Mouse (Mus musculus): Measurements from ENCODE around the gene Hoxa6. TPM values are rescaled to one million over a fixed set of nuclear protein-coding genes. Genes with fewer than 3 reads are reported as not detected.

Gene Hoxa6
- total and polyA plus RNA-seq, 3 experiments: 0.58 to 2.2 (median 2.1) TPM

GRCm38 (mm10) chr6:52233546-52234427 lies 25.3 kb upstream of the Hoxa6 start:
- Histone ChIP-seq H3K9me3 (replicated peaks; ENCODE audit: low read length) (peaks cover 58% of the 10 kb centered on the region), H3K9ac (ENCODE audit: insufficient read depth, low read depth) (no peak overlapping the region), H3K4me1 (ENCODE audit: control insufficient read depth in 1 of 2, insufficient read depth in 2 of 2) (no peaks in the 10 kb centered on the region), H3K27me3 (replicated peaks) (no peaks in the 10 kb centered on the region), H3K27ac (ENCODE audit: insufficient read depth, low read depth) (no peak overlapping the region), H3K4me3 (replicated peaks in 1 of 3; ENCODE audit: low read depth in 2 of 3, low read length in 2 of 3, poor library complexity in 1 of 3) (no peak overlapping the region), H3K79me2 (replicated peaks; ENCODE audit: control insufficient read depth, extremely low read depth, insufficient read depth, poor library complexity, severe bottlenecking) (no peaks in the 10 kb centered on the region), H3K4me2 (ENCODE audit: insufficient read depth, low read depth, poor library complexity, severe bottlenecking) (no peak overlapping the region), H3K36me3 (replicated peaks in 1 of 2; ENCODE audit: control insufficient read depth in 1 of 2, insufficient read depth in 1 of 2, low read length in 1 of 2) (peaks cover 11 to 74% of the 10 kb centered on the region in 2 experiments)
- in situ Hi-C loops (cut with MboI; ENCODE audit: low pct_ligation_motif_present, low pct_unique_long_range_greater_than_20kb, low sequenced_read_pairs) (no loop called here), dilution Hi-C loops (cut with MboI; ENCODE audit: extremely low pct_ligation_motif_present, extremely low pct_unique_long_range_greater_than_20kb, low sequenced_read_pairs) (no loop called here)
- no peak for DNase-seq (ENCODE audit: extremely low read depth)
- no peak for TF ChIP-seq MEF2A (IDR thresholded peaks at IDR 0.05; ENCODE audit: borderline replicate concordance, low read depth, low read length)
- TF ChIP-seq CHD1 (IDR thresholded peaks at IDR 0.05; ENCODE audit: low read depth, low read length): no peak
- no peak for TF ChIP-seq TCF12 (IDR thresholded peaks at IDR 0.05; ENCODE audit: low read depth, low read length)
- TF ChIP-seq BHLHE40 (IDR thresholded peaks at IDR 0.05; ENCODE audit: low read depth, low read length): no peak
- no peak for TF ChIP-seq MAZ (IDR thresholded peaks at IDR 0.05; ENCODE audit: low read depth, low read length)
- no peak for TF ChIP-seq ZMIZ1 (IDR thresholded peaks at IDR 0.05; ENCODE audit: low read depth, low read length)
- no peak for TF ChIP-seq CTCF (conservative IDR thresholded peaks at IDR 0.05 in 1 of 2, IDR thresholded peaks at IDR 0.05 in 1 of 2; ENCODE audit: low read depth in 2 of 2, low read length in 2 of 2)
- no peak for TF ChIP-seq UBTF (IDR thresholded peaks at IDR 0.05; ENCODE audit: low read depth, low read length)
- TF ChIP-seq ETS1 (conservative IDR thresholded peaks at IDR 0.05; ENCODE audit: low read depth, low read length): no peak
- no peak for TF ChIP-seq PAX5 (IDR thresholded peaks at IDR 0.05; ENCODE audit: low read length)
- no peak for TF ChIP-seq HCFC1 (IDR thresholded peaks at IDR 0.05; ENCODE audit: low read depth, low read length)
- TF ChIP-seq USF1 (IDR thresholded peaks at IDR 0.05; ENCODE audit: low read depth, low read length): no peak

GRCm38 (mm10) chr6:52232984-52233545 lies 24.5 kb upstream of the Hoxa6 start:
- dilution Hi-C loops (cut with MboI; ENCODE audit: extremely low pct_ligation_motif_present, extremely low pct_unique_long_range_greater_than_20kb, low sequenced_read_pairs) (no loop called here), in situ Hi-C loops (cut with MboI; ENCODE audit: low pct_ligation_motif_present, low pct_unique_long_range_greater_than_20kb, low sequenced_read_pairs) (no loop called here)
- Histone ChIP-seq H3K4me2 (ENCODE audit: insufficient read depth, low read depth, poor library complexity, severe bottlenecking) (no peak overlapping the region), H3K79me2 (replicated peaks; ENCODE audit: control insufficient read depth, extremely low read depth, insufficient read depth, poor library complexity, severe bottlenecking) (no peaks in the 10 kb centered on the region), H3K9ac (ENCODE audit: insufficient read depth, low read depth) (no peak overlapping the region), H3K27me3 (replicated peaks) (no peaks in the 10 kb centered on the region), H3K9me3 (replicated peaks; ENCODE audit: low read length) (peaks cover 58% of the 10 kb centered on the region), H3K4me1 (ENCODE audit: control insufficient read depth in 1 of 2, insufficient read depth in 2 of 2) (no peaks in the 10 kb centered on the region), H3K36me3 (replicated peaks in 1 of 2; ENCODE audit: control insufficient read depth in 1 of 2, insufficient read depth in 1 of 2, low read length in 1 of 2) (peaks cover 11 to 77% of the 10 kb centered on the region in 2 experiments), H3K4me3 (replicated peaks in 1 of 3; ENCODE audit: low read depth in 2 of 3, low read length in 2 of 3, poor library complexity in 1 of 3) (no peak overlapping the region), H3K27ac (ENCODE audit: insufficient read depth, low read depth) (no peak overlapping the region)
- TF ChIP-seq CHD2 (IDR thresholded peaks at IDR 0.05; ENCODE audit: low read length) (no peak), TBP (conservative IDR thresholded peaks at IDR 0.05; ENCODE audit: low read depth, low read length) (no peak), USF1 (IDR thresholded peaks at IDR 0.05; ENCODE audit: low read depth, low read length) (no peak), ZKSCAN1 (IDR thresholded peaks at IDR 0.05; ENCODE audit: borderline replicate concordance, low read depth, low read length) (no peak), IRF4 (IDR thresholded peaks at IDR 0.05; ENCODE audit: low read depth, low read length) (no peak), RAD21 (IDR thresholded peaks at IDR 0.05; ENCODE audit: low read depth, low read length) (no peak), MXI1 (IDR thresholded peaks at IDR 0.05; ENCODE audit: low read depth, low read length) (no peak), MAFK (IDR thresholded peaks at IDR 0.05; ENCODE audit: insufficient replicate concordance, low read length) (no peak), CTCF (conservative IDR thresholded peaks at IDR 0.05 in 1 of 2, IDR thresholded peaks at IDR 0.05 in 1 of 2; ENCODE audit: low read depth in 2 of 2, low read length in 2 of 2) (no peak), JUND (conservative IDR thresholded peaks at IDR 0.05; ENCODE audit: low read depth, low read length) (no peak), PAX5 (IDR thresholded peaks at IDR 0.05; ENCODE audit: low read length) (no peak), ETS1 (conservative IDR thresholded peaks at IDR 0.05; ENCODE audit: low read depth, low read length) (no peak), MEF2A (IDR thresholded peaks at IDR 0.05; ENCODE audit: borderline replicate concordance, low read depth, low read length) (no peak), ZMIZ1 (IDR thresholded peaks at IDR 0.05; ENCODE audit: low read depth, low read length) (no peak), E2F4 (IDR thresholded peaks at IDR 0.05; ENCODE audit: insufficient replicate concordance, low read depth, low read length) (no peak), TCF12 (IDR thresholded peaks at IDR 0.05; ENCODE audit: low read depth, low read length) (no peak), JUN (IDR thresholded peaks at IDR 0.05; ENCODE audit: insufficient read depth, low read depth, low read length) (no peak), HCFC1 (IDR thresholded peaks at IDR 0.05; ENCODE audit: low read depth, low read length) (no peak)
- no peak for DNase-seq (ENCODE audit: extremely low read depth)

Measured in CH12.LX (cell line).